Mouse (Mus musculus) brain, embryonic 14.5 days (tissue): Measurements from ENCODE around the gene Fads3.

Experiments
- CTCF ChIP-seq: fragments of 200-500 bp; IDR thresholded peaks from 2 replicates; pipeline ENCODE4 v1.5.1; 2012; ENCODE audit warnings: inconsistent platforms, mild to moderate bottlenecking, moderate library complexity, borderline replicate concordance; ENCODE audit not compliant: insufficient read depth, insufficient read length; ENCODE audit errors: extremely low read depth
- POLR2A ChIP-seq: fragments of 200-500 bp; IDR thresholded peaks from 2 replicates; pipeline ENCODE4 v1.6.1; 2012; ENCODE audit warnings: mild to moderate bottlenecking, inconsistent platforms, borderline replicate concordance; ENCODE audit not compliant: poor library complexity, insufficient read depth, insufficient read length, severe bottlenecking; ENCODE audit errors: extremely low read depth

GRCm38 (mm10) chr19:10015442-10015841, 25.9 kb upstream of the Fads3 start:
- TF ChIP-seq CTCF = no peak
- TF ChIP-seq POLR2A = no peak
